Mouse (Mus musculus) frontal cortex, postnatal 36 days (tissue): Measurements from ENCODE around the gene Gm10272.
"Not testable (repeated sequence)": the region's sequence is repeated elsewhere in the genome, so short reads cannot be mapped to it uniquely, and the experiment has no call there.

Experiments used
- DNase-seq, 2 experiments: peaks; one replicate each; pipeline ENCODE4 v3.0.0; 2022; ENCODE audit warnings: low spot score in 2 of 2

The Gm10272 gene

GRCm38 (mm10) chr10:77706326-77706725 lies at the start of gene Gm10272:
TSS of gene Gm10272 (plus strand) at chr10:77706626.
- DNase-seq = no peak

- no peak for DNase-seq
These were observed 48.0 kb upstream of the Gm10272 start for GRCm38 (mm10) chr10:77658286-77658994.

- DNase-seq = no peak
These were observed 42.3 kb upstream of the Gm10272 start for GRCm38 (mm10) chr10:77663949-77664665.

- no peak for DNase-seq
These were observed 40.1 kb upstream of the Gm10272 start for GRCm38 (mm10) chr10:77666342-77666741.

GRCm38 (mm10) chr10:77667402-77667801 lies 39.0 kb upstream of the Gm10272 start:
- DNase-seq = peak; percentile 42 to 60

- DNase-seq = no peak
These were observed 35.7 kb upstream of the Gm10272 start for GRCm38 (mm10) chr10:77670710-77671109.

- DNase-seq = no peak
These were observed 34.9 kb upstream of the Gm10272 start for GRCm38 (mm10) chr10:77671519-77671918.

- DNase-seq = no peak
These were observed 32.7 kb upstream of the Gm10272 start for GRCm38 (mm10) chr10:77673765-77674164.

- DNase-seq = no peak
These were observed 28.9 kb upstream of the Gm10272 start for GRCm38 (mm10) chr10:77677562-77677961.

GRCm38 (mm10) chr10:77682994-77683393 lies 23.4 kb upstream of the Gm10272 start:
- DNase-seq = peak; percentile 31 to 47

GRCm38 (mm10) chr10:77684181-77684580 lies 22.2 kb upstream of the Gm10272 start:
- no peak for DNase-seq

- DNase-seq = no peak
These were observed 20.3 kb upstream of the Gm10272 start, which contains the start of gene Tspear for GRCm38 (mm10) chr10:77685895-77686664. TSS of gene Tspear (plus strand) at chr10:77686569.

GRCm38 (mm10) chr10:77687021-77687420 lies 19.4 kb upstream of the Gm10272 start:
- no peak for DNase-seq

GRCm38 (mm10) chr10:77690356-77690807 lies 16.0 kb upstream of the Gm10272 start, which contains the start of gene Gm19402:
TSS of gene Gm19402 (minus strand) at chr10:77690757.
- not testable (repeated sequence) for DNase-seq

GRCm38 (mm10) chr10:77697133-77697532 lies 9.3 kb upstream of the Gm10272 start, which contains the start of gene Gm9508:
TSS of gene Gm9508 (minus strand) at chr10:77697233.
- DNase-seq = no peak

GRCm38 (mm10) chr10:77709831-77710230 lies 3.4 kb downstream of the Gm10272 start:
- no peak for DNase-seq

GRCm38 (mm10) chr10:77711157-77711556 lies 4.7 kb downstream of the Gm10272 start, which contains the start of gene Gm10024:
TSS of gene Gm10024 (plus strand) at chr10:77711457.
- DNase-seq = not testable (repeated sequence)

GRCm38 (mm10) chr10:77713734-77714133 lies 7.3 kb downstream of the Gm10272 start:
- no peak for DNase-seq

- DNase-seq = no peak
These were observed 9.1 kb downstream of the Gm10272 start, which contains the start of gene Gm10142 for GRCm38 (mm10) chr10:77715507-77715906. TSS of gene Gm10142 (plus strand) at chr10:77715807.

GRCm38 (mm10) chr10:77720299-77720698 lies 13.9 kb downstream of the Gm10272 start, which contains the start of gene Krtap12-1:
TSS of gene Krtap12-1 (plus strand) at chr10:77720599.
- DNase-seq = not testable (repeated sequence)

- no peak for DNase-seq
These were observed 18.4 kb downstream of the Gm10272 start for GRCm38 (mm10) chr10:77724855-77725254.

- DNase-seq = no peak
These were observed 19.8 kb downstream of the Gm10272 start, which contains the start of gene Gm10100 for GRCm38 (mm10) chr10:77726186-77726585. TSS of gene Gm10100 (plus strand) at chr10:77726486.
